Mouse (Mus musculus) liver, embryonic 14.5 days (tissue): ENCODE data around the gene Sik2. TPM values are rescaled to one million over a fixed set of nuclear protein-coding genes. Genes with fewer than 3 reads are reported as not detected.

Source experiments
- ATAC-seq: fragments of 200-750 bp; cut with Nextera tagmentation; 2 replicates; pipeline ENCODE4 v1.8.0; 2017; ENCODE audit warnings: moderate number of reproducible peaks, mild to moderate bottlenecking, moderate library complexity; ENCODE audit not compliant: insufficient read depth
- DNase-seq, 3 experiments: peaks; one replicate each; pipeline ENCODE4 v3.0.0-alpha.2; 2012 to 2013; ENCODE audit warnings: low read depth in 3 of 3, low spot score in 3 of 3
- H3K27ac ChIP-seq: fragments of 300-500 bp; sonication (generic); 2 replicates; pipeline ENCODE4 v1.5.1; 2014; ENCODE audit warnings: moderate library complexity, mild to moderate bottlenecking, control low read depth, inconsistent platforms
- H3K27me3 ChIP-seq: fragments of 300-500 bp; sonication (generic); 2 replicates; pipeline ENCODE4 v1.6.1; 2014; ENCODE audit warnings: mild to moderate bottlenecking, low read length, moderate library complexity; ENCODE audit not compliant: control insufficient read depth, insufficient read depth
- H3K36me3 ChIP-seq: fragments of 300-500 bp; sonication (generic); replicated peaks from 2 replicates; pipeline ENCODE4 v1.6.1; 2014; ENCODE audit warnings: low read depth; ENCODE audit not compliant: control insufficient read depth, insufficient read depth
- H3K4me1 ChIP-seq, 2 experiments: fragments of 200-500 bp in 1 of 2; fragments of 300-500 bp in 1 of 2; sonication (generic) in 1 of 2; replicated peaks; 2 replicates each; pipeline ENCODE4 v1.6.1; 2012 to 2014; ENCODE audit warnings: antibody characterized with exemption in 1 of 2, inconsistent platforms in 1 of 2, low read length in 1 of 2; ENCODE audit not compliant: control insufficient read depth in 2 of 2, insufficient read depth in 2 of 2
- H3K4me2 ChIP-seq: fragments of 300-500 bp; sonication (generic); 2 replicates; pipeline ENCODE4 v1.6.1; 2014; ENCODE audit warnings: low read depth, mild to moderate bottlenecking, control low read depth, moderate library complexity
- H3K4me3 ChIP-seq, 2 experiments: fragments of 200-500 bp in 1 of 2; fragments of 300-500 bp in 1 of 2; sonication (generic) in 1 of 2; 2 replicates each; pipeline ENCODE4 v1.5.1; 2012 to 2014; ENCODE audit warnings: low read depth in 2 of 2, low read length in 2 of 2, mild to moderate bottlenecking in 2 of 2, control low read depth in 1 of 2, inconsistent platforms in 1 of 2, moderate library complexity in 1 of 2; ENCODE audit not compliant: insufficient read depth in 1 of 2
- H3K9ac ChIP-seq: fragments of 300-500 bp; sonication (generic); replicated peaks from 2 replicates; pipeline ENCODE4 v1.6.1; 2014; ENCODE audit warnings: mild to moderate bottlenecking, control low read depth, moderate library complexity
- H3K9me3 ChIP-seq: fragments of 300-500 bp; sonication (generic); 2 replicates; pipeline ENCODE4 v1.6.1; 2016; ENCODE audit warnings: low read length, mixed read lengths; ENCODE audit not compliant: control insufficient read depth
- CTCF ChIP-seq: IDR thresholded peaks from 2 replicates; pipeline ENCODE4 v1.5.1; 2016; ENCODE audit warnings: antibody characterized with exemption, low read depth, control low read depth
- EP300 ChIP-seq: IDR thresholded peaks from 2 replicates; pipeline ENCODE4 v1.6.1; 2016; ENCODE audit warnings: antibody characterized with exemption, low read depth
- WGBS: fragments of 180-500 bp; shearing (Covaris S2); extraction: QIAGEN DNeasy Blood & Tissue Kit; methylation state at CpG from one replicate; pipeline ENCODE4 v1.1.7; 2014; ENCODE audit not compliant: insufficient replicate concordance; 5-methylcytosine and 5-hydroxymethylcytosine counted together
- polyA plus RNA-seq, 2 experiments: library from polyadenylated mRNA; depleted of rRNA in 1 of 2; stranded (reverse) in 1 of 2; unstranded in 1 of 2; fragments of >200 nt; fragmentation: Nextera tagmentation in 1 of 2; extraction: Ambion mirVana in 1 of 2; gene quantifications; 2 replicates each; pipeline versions ENCODE4 v1.2.1 to v1.2.3; 2012 to 2014

The Sik2 gene
- polyA plus RNA-seq, 2 experiments = 6.9 to 7.8 TPM

- no peaks in the 10 kb centered on the region for H3K4me1 ChIP-seq
- no peak for DNase-seq
- no peak overlapping the region for H3K4me3 ChIP-seq
- H3K27ac ChIP-seq = no peak overlapping the region
- H3K9me3 ChIP-seq = no peaks in the 10 kb centered on the region
- no peak overlapping the region for H3K4me2 ChIP-seq
- WGBS = 88% methylated on average over 7 of the region's 7 CpGs
- ATAC-seq = no peak
- TF ChIP-seq CTCF = no peak
- TF ChIP-seq EP300 = no peak
- H3K27me3 ChIP-seq = no peaks in the 10 kb centered on the region
- H3K36me3 ChIP-seq = peaks cover 11% of the 10 kb centered on the region
- H3K9ac ChIP-seq = no peak overlapping the region
Observed at GRCm38 (mm10) chr9:50911861-50912515, 96.9 kb downstream of the Sik2 start.

- no peak for DNase-seq
- Histone ChIP-seq H3K9ac (no peak overlapping the region), H3K36me3 (peaks cover 14% of the 10 kb centered on the region), H3K4me2 (no peak overlapping the region), H3K27ac (no peak overlapping the region), H3K27me3 (no peaks in the 10 kb centered on the region), H3K9me3 (no peaks in the 10 kb centered on the region), H3K4me1 (peaks cover 0 to 7% of the 10 kb centered on the region in 2 experiments; a peak in 2 of 4 replicates), H3K4me3 (no peak overlapping the region)
- no peak for ATAC-seq
- WGBS = 54% methylated on average over 3 of the region's 3 CpGs
- TF ChIP-seq EP300 = no peak
- TF ChIP-seq CTCF = no peak
Observed at GRCm38 (mm10) chr9:50905321-50905720, 103.6 kb downstream of the Sik2 start.

- TF ChIP-seq CTCF = no peak
- no peak for TF ChIP-seq EP300
- no peak for ATAC-seq
- Histone ChIP-seq H3K27ac (no peak overlapping the region), H3K4me2 (no peak overlapping the region), H3K36me3 (peaks cover 16% of the 10 kb centered on the region), H3K4me1 (peaks cover 0 to 7% of the 10 kb centered on the region in 2 experiments; a peak in 2 of 4 replicates), H3K4me3 (no peak overlapping the region), H3K27me3 (no peaks in the 10 kb centered on the region), H3K9ac (no peak overlapping the region), H3K9me3 (no peaks in the 10 kb centered on the region)
- WGBS = 67% methylated on average over 6 of the region's 6 CpGs
- no peak for DNase-seq
Observed at GRCm38 (mm10) chr9:50904196-50904847, 104.6 kb downstream of the Sik2 start.

GRCm38 (mm10) chr9:50900026-50900920 is 108.6 kb downstream of the Sik2 start:
- H3K4me1 ChIP-seq = peaks cover 0 to 4% of the 10 kb centered on the region in 2 experiments; a peak in 1 of 4 replicates
- ATAC-seq (no peak), DNase-seq (no peak)
- peaks cover 38% of the 10 kb centered on the region for H3K36me3 ChIP-seq
- H3K4me2 ChIP-seq = no peak overlapping the region
- WGBS = 76% methylated on average over 7 of the region's 7 CpGs
- TF ChIP-seq EP300 (no peak), CTCF (no peak)
- no peaks in the 10 kb centered on the region for H3K9me3 ChIP-seq
- no peaks in the 10 kb centered on the region for H3K27me3 ChIP-seq
- no peak overlapping the region for H3K9ac ChIP-seq
- H3K27ac ChIP-seq = no peak overlapping the region
- no peak overlapping the region for H3K4me3 ChIP-seq

- no peak for ATAC-seq
- DNase-seq = no peak
- H3K9me3 ChIP-seq = no peaks in the 10 kb centered on the region
- no peak overlapping the region for H3K4me3 ChIP-seq
- no peaks in the 10 kb centered on the region for H3K4me1 ChIP-seq
- H3K27me3 ChIP-seq = no peaks in the 10 kb centered on the region
- no peak overlapping the region for H3K4me2 ChIP-seq
- no peak overlapping the region for H3K9ac ChIP-seq
- peaks cover 54% of the 10 kb centered on the region for H3K36me3 ChIP-seq
- H3K27ac ChIP-seq = no peak overlapping the region
- 82% methylated on average over 4 of the region's 4 CpGs for WGBS
- TF ChIP-seq CTCF = no peak
- TF ChIP-seq EP300 = no peak
Observed at GRCm38 (mm10) chr9:50893665-50894064, 115.2 kb downstream of the Sik2 start.
